Mouse (Mus musculus): ENCODE results near the gene Saxo2. TPM values are rescaled to one million over a fixed set of nuclear protein-coding genes. Genes with fewer than 3 reads are reported as not detected.
A peak's percentile ranks its signal among the peaks of the same experiment; 100 is the strongest.

Saxo2 gene
- polyA plus RNA-seq, 1 experiment from 2014 or later = 15.1 TPM

DNA sequence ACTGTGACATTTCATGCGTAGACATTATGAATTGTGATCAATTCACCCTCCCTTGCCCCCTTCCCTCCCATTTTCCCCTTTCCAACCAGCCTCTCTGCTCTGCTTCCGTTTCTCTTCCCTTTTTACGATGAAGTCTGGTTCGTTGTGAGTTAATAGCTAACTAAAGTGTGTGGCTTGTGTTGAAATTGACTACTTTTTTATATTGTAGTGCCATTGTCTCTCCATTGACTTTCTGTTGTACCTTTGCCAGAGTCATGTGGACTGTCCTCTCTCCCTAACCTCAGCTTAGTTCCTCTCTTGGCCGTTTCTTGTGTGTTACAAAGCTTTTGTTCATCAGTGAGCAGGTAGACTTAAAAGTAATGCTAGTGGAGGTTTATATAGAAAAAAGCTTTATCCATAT lies 27.7 kb upstream of the Saxo2 start:
- Histone ChIP-seq H3K36me3 (ENCODE audit: insufficient read depth, low read length) (0 out of 2 replicates have a peak, but pooled peaks cover 12% of the 10 kb centered on the region), H3K27me3 (replicated peaks; ENCODE audit: insufficient read depth, low read length) (no peaks in the 10 kb centered on the region), H3K9ac (replicated peaks; ENCODE audit: low read depth) (no peak overlapping the region), H3K4me3 (ENCODE audit: low read depth, low read length) (no peak overlapping the region), H3K4me1 (ENCODE audit: insufficient read depth, low read depth, low read length) (no peaks in the 10 kb centered on the region), H3K9me3 (ENCODE audit: low read length) (no peaks in the 10 kb centered on the region), H3K4me2 (replicated peaks; ENCODE audit: low read depth, low read length) (no peak overlapping the region), H3K27ac (ENCODE audit: low read length) (no peak overlapping the region)
- peak; percentile 55 for DNase-seq (ENCODE audit: low spot score)
- peak; percentile 44 for ATAC-seq
- TF ChIP-seq EP300 (IDR thresholded peaks at IDR 0.05) (no peak), CTCF (IDR thresholded peaks at IDR 0.05) (no peak)
- WGBS = 65% methylated on average over 5 of the region's 5 CpGs

DNA sequence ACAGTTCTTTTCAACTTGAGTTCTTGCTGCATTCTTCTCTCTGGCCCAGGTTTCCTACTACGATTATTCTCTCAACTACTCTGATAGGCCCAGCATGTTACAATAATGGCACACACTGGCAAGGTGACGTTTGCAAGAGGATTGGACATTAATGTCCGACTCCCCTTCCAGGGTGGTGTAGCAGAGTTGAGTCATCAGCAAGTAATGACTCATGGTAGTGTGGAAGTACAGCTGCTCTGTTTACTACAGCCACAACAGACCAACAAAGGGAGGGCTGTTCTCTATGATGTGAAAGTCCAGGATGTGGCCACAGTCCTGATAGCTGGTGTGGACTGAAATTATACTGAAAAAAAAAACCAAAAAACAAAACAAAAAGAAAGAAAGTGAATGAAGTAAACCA lies 16.3 kb upstream of the Saxo2 start:
- H3K36me3 ChIP-seq (ENCODE audit: insufficient read depth, low read length) = peaks cover 16% of the 10 kb centered on the region
- no peaks in the 10 kb centered on the region for H3K9me3 ChIP-seq (ENCODE audit: low read length)
- 79% methylated on average over 3 of the region's 3 CpGs for WGBS
- peak; percentile 31 for DNase-seq (ENCODE audit: low spot score)
- peak; percentile 33; the same call in 1 of the 2 replicates for ATAC-seq
- no peak overlapping the region for H3K27ac ChIP-seq (ENCODE audit: low read length)
- no peaks in the 10 kb centered on the region for H3K4me1 ChIP-seq (ENCODE audit: insufficient read depth, low read depth, low read length)
- H3K4me3 ChIP-seq (ENCODE audit: low read depth, low read length) = no peak overlapping the region
- no peak overlapping the region for H3K9ac ChIP-seq (replicated peaks; ENCODE audit: low read depth)
- H3K4me2 ChIP-seq (replicated peaks; ENCODE audit: low read depth, low read length) = no peak overlapping the region
- no peaks in the 10 kb centered on the region for H3K27me3 ChIP-seq (replicated peaks; ENCODE audit: insufficient read depth, low read length)
- TF ChIP-seq CTCF (IDR thresholded peaks at IDR 0.05) = no peak
- no peak for TF ChIP-seq EP300 (IDR thresholded peaks at IDR 0.05)

DNA sequence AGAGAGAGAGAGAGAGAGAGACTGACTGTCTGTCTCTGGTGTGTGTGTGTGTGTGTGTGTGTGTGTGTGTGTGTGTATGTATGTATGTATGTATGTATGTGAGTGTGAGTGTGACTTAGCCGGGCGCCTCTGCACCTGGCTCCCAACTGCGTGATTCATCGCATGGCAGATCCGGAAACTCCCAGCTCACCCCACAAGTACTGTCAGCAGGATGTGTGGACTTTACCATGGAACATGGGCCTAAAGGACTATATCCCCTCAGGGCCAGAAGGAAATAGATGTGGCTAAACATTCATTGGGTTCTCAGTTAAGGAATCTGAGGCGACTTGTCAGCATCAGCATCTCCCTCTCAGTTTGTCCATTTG lies 735 bp upstream of the Saxo2 start:
- Histone ChIP-seq H3K4me3 (ENCODE audit: low read depth, low read length) (peak overlapping the region; percentile 59), H3K27me3 (replicated peaks; ENCODE audit: insufficient read depth, low read length) (no peaks in the 10 kb centered on the region), H3K27ac (ENCODE audit: low read length) (no peak overlapping the region), H3K36me3 (ENCODE audit: insufficient read depth, low read length) (no peaks in the 10 kb centered on the region), H3K4me1 (ENCODE audit: insufficient read depth, low read depth, low read length) (0 out of 2 replicates have a peak, but pooled peaks cover 2% of the 10 kb centered on the region), H3K4me2 (replicated peaks; ENCODE audit: low read depth, low read length) (peak overlapping the region; percentile 64), H3K9ac (replicated peaks; ENCODE audit: low read depth) (peak overlapping the region; percentile 55; the same call in 1 of the 2 replicates), H3K9me3 (ENCODE audit: low read length) (no peaks in the 10 kb centered on the region)
- no peak for TF ChIP-seq EP300 (IDR thresholded peaks at IDR 0.05)
- no peak for TF ChIP-seq CTCF (IDR thresholded peaks at IDR 0.05)
- peak; percentile 49 for DNase-seq (ENCODE audit: low spot score)
- peak; percentile 37 for ATAC-seq
- WGBS = 17% methylated on average over 6 of the region's 6 CpGs

- 17% methylated on average over 4 of the region's 4 CpGs for WGBS
- DNase-seq (ENCODE audit: low spot score) (peak; percentile 5), ATAC-seq (no peak)
- Histone ChIP-seq H3K9me3 (ENCODE audit: low read length) (no peaks in the 10 kb centered on the region), H3K4me2 (replicated peaks; ENCODE audit: low read depth, low read length) (peak overlapping the region; percentile 64), H3K4me1 (ENCODE audit: insufficient read depth, low read depth, low read length) (0 out of 2 replicates have a peak, but pooled peaks cover 2% of the 10 kb centered on the region), H3K27me3 (replicated peaks; ENCODE audit: insufficient read depth, low read length) (no peaks in the 10 kb centered on the region), H3K9ac (replicated peaks; ENCODE audit: low read depth) (0 out of 2 replicates have a peak overlapping the region, but pooled peaks have one; percentile 55), H3K36me3 (ENCODE audit: insufficient read depth, low read length) (no peaks in the 10 kb centered on the region), H3K27ac (ENCODE audit: low read length) (no peak overlapping the region), H3K4me3 (ENCODE audit: low read depth, low read length) (peak overlapping the region; percentile 59)
- no peak for TF ChIP-seq EP300 (IDR thresholded peaks at IDR 0.05)
- no peak for TF ChIP-seq CTCF (IDR thresholded peaks at IDR 0.05)
Measured at GRCm38 (mm10) chr7:82647909-82648308, 419 bp downstream of the Saxo2 start.

DNA sequence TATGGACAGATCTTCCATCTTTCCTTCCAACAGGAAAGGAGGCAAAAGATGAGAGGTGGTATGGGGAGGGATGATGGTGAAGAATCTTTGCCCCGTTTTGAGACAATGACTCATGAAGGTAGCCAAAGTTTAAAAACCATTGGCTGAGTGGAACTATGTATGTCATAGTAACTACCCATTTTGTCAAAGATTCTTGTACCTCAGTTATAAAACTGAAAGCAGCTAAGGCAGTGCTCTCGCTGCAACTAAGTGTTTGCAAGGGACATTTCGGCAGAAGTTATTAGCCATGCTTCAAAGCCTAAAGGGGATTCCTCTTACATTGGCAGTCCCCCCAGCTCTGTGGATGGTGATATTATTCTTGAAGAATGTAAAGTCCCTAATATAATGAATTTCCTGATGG lies 1.1 kb downstream of the Saxo2 start:
- no peak for ATAC-seq
- TF ChIP-seq CTCF (IDR thresholded peaks at IDR 0.05) (no peak), EP300 (IDR thresholded peaks at IDR 0.05) (no peak)

DNA sequence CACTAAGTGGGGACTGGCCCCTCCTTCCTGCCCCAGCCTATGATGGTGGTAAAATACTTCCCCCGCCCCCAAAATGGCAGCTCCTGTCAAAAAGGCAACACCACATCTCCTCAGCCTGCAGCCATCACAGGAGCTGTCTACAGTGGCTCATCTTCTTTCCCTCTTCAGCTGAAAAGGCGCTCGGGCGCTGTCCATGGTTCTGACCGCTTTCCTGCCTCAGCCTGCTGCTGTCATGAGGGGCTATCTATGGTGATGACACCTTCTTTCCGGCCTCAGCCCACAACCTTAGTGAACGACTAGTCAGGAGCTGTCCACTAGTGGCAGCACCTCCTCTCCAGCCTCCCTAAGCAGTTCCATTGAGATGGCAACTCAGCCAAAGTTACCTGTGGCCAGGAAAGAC lies 23.0 kb downstream of the Saxo2 start:
- peak; percentile 23 for DNase-seq (ENCODE audit: low spot score)

More for the DNA sequence above, 1.1 kb downstream of the Saxo2 start:
- Histone ChIP-seq H3K27ac (ENCODE audit: low read length) (no peak overlapping the region), H3K4me3 (ENCODE audit: low read depth, low read length) (no peak overlapping the region), H3K36me3 (ENCODE audit: insufficient read depth, low read length) (no peaks in the 10 kb centered on the region), H3K9ac (replicated peaks; ENCODE audit: low read depth) (no peak overlapping the region), H3K9me3 (ENCODE audit: low read length) (no peaks in the 10 kb centered on the region), H3K27me3 (replicated peaks; ENCODE audit: insufficient read depth, low read length) (no peaks in the 10 kb centered on the region), H3K4me2 (replicated peaks; ENCODE audit: low read depth, low read length) (no peak overlapping the region), H3K4me1 (ENCODE audit: insufficient read depth, low read depth, low read length) (0 out of 2 replicates have a peak, but pooled peaks cover 2% of the 10 kb centered on the region)
- 81% methylated on average over 3 of the region's 3 CpGs for WGBS
- no peak for DNase-seq (ENCODE audit: low spot score)

DNA sequence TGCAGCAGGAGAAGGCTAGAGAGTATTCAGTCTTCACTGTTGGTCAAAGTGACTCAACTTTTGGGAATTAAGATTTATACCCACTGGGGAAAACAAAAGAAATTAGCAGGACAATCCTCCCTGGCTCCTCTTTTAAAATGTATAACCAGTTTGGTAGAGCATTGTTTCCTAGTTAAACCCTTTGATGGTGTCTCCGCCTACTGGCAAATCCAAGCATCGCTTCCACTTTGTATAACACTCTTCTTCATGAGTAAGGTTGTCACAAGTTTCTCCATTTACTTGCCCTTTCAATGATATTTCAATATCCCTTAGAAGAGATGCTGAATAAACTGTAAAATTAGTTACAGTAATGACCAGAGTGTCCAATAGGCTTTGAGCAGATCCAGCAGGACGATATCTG lies 38.7 kb downstream of the Saxo2 start:
- Histone ChIP-seq H3K4me1 (ENCODE audit: insufficient read depth, low read depth, low read length) (no peaks in the 10 kb centered on the region), H3K4me2 (replicated peaks; ENCODE audit: low read depth, low read length) (no peak overlapping the region), H3K4me3 (ENCODE audit: low read depth, low read length) (no peak overlapping the region), H3K36me3 (ENCODE audit: insufficient read depth, low read length) (no peaks in the 10 kb centered on the region), H3K27me3 (replicated peaks; ENCODE audit: insufficient read depth, low read length) (no peaks in the 10 kb centered on the region), H3K9me3 (ENCODE audit: low read length) (no peaks in the 10 kb centered on the region), H3K27ac (ENCODE audit: low read length) (no peak overlapping the region), H3K9ac (replicated peaks; ENCODE audit: low read depth) (no peak overlapping the region)
- TF ChIP-seq CTCF (IDR thresholded peaks at IDR 0.05) (peak; percentile 67), EP300 (IDR thresholded peaks at IDR 0.05) (no peak)
- ATAC-seq = no peak
- DNase-seq (ENCODE audit: low spot score) = peak; percentile 44
- 55% methylated on average over 3 of the region's 3 CpGs for WGBS

More for the DNA sequence above, 23.0 kb downstream of the Saxo2 start:
- Histone ChIP-seq H3K4me1 (ENCODE audit: insufficient read depth, low read depth, low read length) (no peaks in the 10 kb centered on the region), H3K9me3 (ENCODE audit: low read length) (no peaks in the 10 kb centered on the region), H3K36me3 (ENCODE audit: insufficient read depth, low read length) (no peaks in the 10 kb centered on the region), H3K4me3 (ENCODE audit: low read depth, low read length) (no peak overlapping the region), H3K9ac (replicated peaks; ENCODE audit: low read depth) (no peak overlapping the region), H3K27ac (ENCODE audit: low read length) (no peak overlapping the region), H3K27me3 (replicated peaks; ENCODE audit: insufficient read depth, low read length) (no peaks in the 10 kb centered on the region), H3K4me2 (replicated peaks; ENCODE audit: low read depth, low read length) (no peak overlapping the region)
- TF ChIP-seq EP300 (IDR thresholded peaks at IDR 0.05) (no peak), CTCF (IDR thresholded peaks at IDR 0.05) (no peak)
- WGBS = 17% methylated on average over 7 of the region's 7 CpGs
- no peak for ATAC-seq
